Mouse (Mus musculus): ENCODE results near the gene Mindy1.

DNA sequence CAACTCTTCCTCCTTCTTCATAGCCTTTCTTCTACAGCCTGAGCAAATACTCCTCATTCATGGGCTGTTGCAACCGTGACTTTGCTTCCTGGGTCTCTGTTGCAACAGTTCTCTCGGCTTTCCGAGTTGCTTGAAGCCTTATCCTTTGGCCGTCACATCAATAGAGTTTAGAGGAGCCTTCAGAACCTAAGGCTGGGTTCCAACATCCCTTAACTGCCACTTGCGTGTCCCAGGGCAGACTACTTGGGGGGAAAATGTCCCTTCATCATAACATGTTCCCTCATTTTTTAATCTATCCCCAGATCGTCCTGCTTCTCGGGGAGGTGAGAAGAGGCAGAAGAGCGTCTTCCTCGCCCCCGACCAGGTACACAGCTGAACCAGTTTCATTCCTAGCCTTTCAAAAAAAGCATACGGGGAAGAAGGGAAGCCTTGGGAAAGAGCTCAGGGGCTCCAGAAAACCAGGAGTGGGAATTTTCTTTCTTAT lies 1.3 kb downstream of the Mindy1 start:
- no peak for TF ChIP-seq CTCF (IDR thresholded peaks at IDR 0.05; ENCODE audit: control insufficient read depth, insufficient read depth, insufficient replicate concordance, low read depth, low read length)
- TF ChIP-seq POLR2A (IDR thresholded peaks at IDR 0.05; ENCODE audit: control insufficient read depth, low read depth, low read length): no peak
